Mouse (Mus musculus) C2C12 (cell line): ENCODE data around the gene Gm45140.

Experiments used
- CEBPB ChIP-seq: IDR thresholded peaks from one replicate; pipeline ENCODE4 v1.6.1; 2011; ENCODE audit warnings: low read depth, mild to moderate bottlenecking, control low read depth, moderate library complexity
- CTCF ChIP-seq: IDR thresholded peaks from one replicate; pipeline ENCODE4 v1.5.1; 2011; ENCODE audit not compliant: control insufficient read depth, insufficient read depth, insufficient read length
- USF1 ChIP-seq: IDR thresholded peaks from one replicate; pipeline ENCODE4 v1.6.1; 2011; ENCODE audit warnings: low read depth, mild to moderate bottlenecking, control low read depth, moderate library complexity

DNA sequence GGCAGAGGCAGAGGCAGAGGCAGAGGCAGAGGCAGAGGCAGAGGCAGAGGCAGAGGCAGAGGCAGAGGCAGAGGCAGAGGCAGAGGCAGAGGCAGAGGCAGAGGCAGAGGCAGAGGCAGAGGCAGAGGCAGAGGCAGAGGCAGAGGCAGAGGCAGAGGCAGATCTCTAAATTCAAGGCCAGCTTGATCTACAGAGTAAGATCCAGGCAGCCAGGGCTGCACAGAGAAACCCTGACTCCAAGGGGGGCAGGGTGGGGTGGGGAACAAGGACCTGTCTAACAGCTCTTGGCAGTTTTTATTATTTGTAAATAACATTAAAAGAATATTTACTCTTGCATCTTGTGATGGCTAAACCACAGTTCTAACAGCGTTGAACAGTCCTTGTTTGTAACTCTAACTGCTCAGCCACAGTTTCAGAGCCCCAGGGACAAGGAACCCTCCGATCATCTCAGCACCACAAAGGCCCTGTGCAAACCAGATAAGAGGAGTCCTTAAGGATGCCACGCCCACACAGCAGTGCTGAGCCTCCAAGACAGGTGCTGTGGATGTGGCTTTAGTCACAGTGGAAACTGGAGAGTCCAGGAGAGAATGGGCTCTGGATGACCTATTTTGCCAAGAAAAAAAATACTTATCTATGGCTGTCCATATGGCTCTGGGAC lies 59.9 kb downstream of the Gm45140 start:
- TF ChIP-seq CTCF: no peak
- TF ChIP-seq USF1: no peak
- no peak for TF ChIP-seq CEBPB
